Mouse (Mus musculus): ENCODE measurements around the gene Dpm2. TPM values are rescaled to one million over a fixed set of nuclear protein-coding genes. Genes with fewer than 3 reads are reported as not detected.

Dpm2 gene
- total and polyA plus RNA-seq, 2 experiments from 2014 or later, result 64.1 to 146 TPM

DNA sequence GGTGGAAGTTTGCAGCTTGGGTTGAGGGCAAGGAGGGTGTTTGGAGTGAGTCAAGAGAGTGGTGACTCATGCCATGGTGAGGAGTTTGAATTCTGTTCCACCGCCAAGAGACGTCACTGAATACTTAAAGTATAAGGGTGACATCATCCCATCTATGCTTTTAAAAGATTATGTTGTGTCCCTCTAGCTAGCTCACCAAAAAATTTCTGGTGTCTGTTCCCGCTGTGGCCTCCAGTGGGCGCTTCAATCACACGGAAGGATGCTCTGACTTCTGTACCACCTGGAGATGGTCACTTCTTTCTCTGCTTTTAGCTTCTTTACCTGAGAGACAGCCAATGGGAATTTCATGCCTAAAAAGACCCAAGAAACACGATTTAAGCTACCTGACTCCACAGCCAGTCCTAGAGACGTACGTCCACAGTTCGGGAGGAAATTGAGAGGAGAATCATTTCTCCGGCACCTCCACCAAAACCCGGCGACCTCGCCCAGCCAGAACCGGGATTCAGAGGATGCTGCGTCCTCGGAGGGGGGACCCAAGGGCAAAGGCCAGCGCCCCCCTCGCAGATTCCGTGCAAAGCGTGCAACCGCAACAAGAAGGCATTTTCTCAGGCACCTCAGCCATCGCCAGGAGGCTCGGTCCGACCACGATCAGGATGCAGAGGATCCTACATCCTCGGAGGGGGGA is 4.4 kb downstream of the Dpm2 start:
- H3K36me3 ChIP-seq (ENCODE audit: insufficient read depth, low read length), result no peaks in the 10 kb centered on the region
- DNase-seq (ENCODE audit: low spot score), result peak; percentile 80
- ATAC-seq, result peak; percentile 8; the same call in 1 of the 2 replicates
- no peaks in the 10 kb centered on the region for H3K9me3 ChIP-seq (ENCODE audit: low read length)
- peak overlapping the region; percentile 65 for H3K9ac ChIP-seq (replicated peaks; ENCODE audit: low read length)
- H3K4me3 ChIP-seq (ENCODE audit: low read length), result peak overlapping the region; percentile 48
- WGBS, result under 1% methylated on average over 26 of the region's 26 CpGs
- H3K27ac ChIP-seq, result peak overlapping the region; percentile 73
- TF ChIP-seq CTCF (IDR thresholded peaks at IDR 0.05; ENCODE audit: low read depth), result peak; percentile 80
- H3K4me2 ChIP-seq (ENCODE audit: low read depth, low read length), result peak overlapping the region; percentile 90
- H3K4me1 ChIP-seq (ENCODE audit: insufficient read depth, low read length), result peaks cover 15% of the 10 kb centered on the region
- H3K27me3 ChIP-seq (ENCODE audit: insufficient read depth, low read length), result no peaks in the 10 kb centered on the region

DNA sequence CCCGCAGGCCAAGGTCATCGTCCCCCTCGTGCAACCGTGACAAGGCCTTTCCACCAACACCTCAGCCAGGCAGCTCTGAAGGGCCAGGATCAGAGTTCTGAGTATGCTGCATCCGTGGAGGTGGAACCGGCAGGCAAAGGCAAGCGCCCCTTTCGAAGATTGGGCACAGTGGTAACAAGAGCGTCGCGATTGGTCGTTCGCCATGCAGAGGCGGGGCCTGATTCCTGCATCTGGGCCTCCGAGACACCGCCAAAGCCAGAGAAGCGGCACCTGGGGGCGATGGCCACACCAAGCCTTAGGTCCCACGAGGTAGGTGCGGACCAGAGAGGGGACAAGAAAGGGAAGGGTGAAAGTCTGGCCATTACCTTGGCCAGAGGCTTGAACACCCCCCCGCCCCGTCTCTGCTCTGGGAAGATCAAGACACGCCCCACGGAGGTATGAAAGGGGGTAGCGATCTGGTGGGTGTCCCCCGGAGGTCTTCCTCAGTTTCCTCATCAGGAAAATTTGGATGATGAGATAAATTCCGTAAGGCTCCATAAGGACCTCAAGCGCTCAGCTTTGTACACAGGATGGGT is 5.0 kb downstream of the Dpm2 start, which contains the start of gene 9430097D07Rik:
Gene 9430097D07Rik (minus strand): TSS at position 99 of the 575 bp plus-strand sequence.
- Histone ChIP-seq H3K36me3 (ENCODE audit: insufficient read depth, low read length) (no peaks in the 10 kb centered on the region), H3K27me3 (ENCODE audit: insufficient read depth, low read length) (no peaks in the 10 kb centered on the region), H3K4me1 (ENCODE audit: insufficient read depth, low read length) (peaks cover 15% of the 10 kb centered on the region), H3K9me3 (ENCODE audit: low read length) (no peaks in the 10 kb centered on the region), H3K27ac (peak within 1 kb of the TSS; percentile 73), H3K4me2 (ENCODE audit: low read depth, low read length) (peak within 1 kb of the TSS; percentile 90), H3K4me3 (ENCODE audit: low read length) (peak within 1 kb of the TSS; percentile 48), H3K9ac (replicated peaks; ENCODE audit: low read length) (peak within 1 kb of the TSS; percentile 65)
- no peak for TF ChIP-seq CTCF (IDR thresholded peaks at IDR 0.05; ENCODE audit: low read depth)
- WGBS, result 6% methylated on average over 28 of the region's 28 CpGs
- ATAC-seq (peak; percentile 75), DNase-seq (ENCODE audit: low spot score) (peak; percentile 87)

DNA sequence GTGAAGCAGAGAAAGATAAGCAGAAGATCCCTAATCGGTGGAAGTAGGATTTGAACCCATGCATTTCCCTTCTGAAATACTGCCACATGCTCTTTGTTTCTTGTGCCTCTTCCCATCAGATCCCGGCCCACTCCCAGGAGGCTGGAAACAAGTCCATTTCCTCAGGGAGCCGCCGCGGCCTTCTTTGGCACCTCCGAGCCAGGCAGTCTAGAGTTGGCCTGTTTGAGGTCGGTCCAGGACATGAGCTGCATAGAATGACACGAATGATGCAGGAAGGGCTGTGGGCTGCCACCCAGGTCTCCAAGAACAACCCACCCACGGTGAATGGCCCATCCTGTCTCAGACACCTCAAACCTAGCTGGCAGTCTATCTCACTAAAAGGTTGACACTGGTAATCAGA is 5.9 kb downstream of the Dpm2 start:
- WGBS, result 88% methylated on average over 9 of the region's 9 CpGs
- Histone ChIP-seq H3K27ac (no peak overlapping the region), H3K9me3 (ENCODE audit: low read length) (no peaks in the 10 kb centered on the region), H3K4me1 (ENCODE audit: insufficient read depth, low read length) (peaks cover 12% of the 10 kb centered on the region), H3K27me3 (ENCODE audit: insufficient read depth, low read length) (no peaks in the 10 kb centered on the region), H3K4me2 (ENCODE audit: low read depth, low read length) (peak overlapping the region; percentile 90; the same call in 1 of the 2 replicates), H3K4me3 (ENCODE audit: low read length) (no peak overlapping the region), H3K9ac (replicated peaks; ENCODE audit: low read length) (peak overlapping the region; percentile 65; the same call in 1 of the 2 replicates), H3K36me3 (ENCODE audit: insufficient read depth, low read length) (no peaks in the 10 kb centered on the region)
- ATAC-seq, result no peak
- DNase-seq (ENCODE audit: low spot score), result no peak
- TF ChIP-seq CTCF (IDR thresholded peaks at IDR 0.05; ENCODE audit: low read depth), result no peak

DNA sequence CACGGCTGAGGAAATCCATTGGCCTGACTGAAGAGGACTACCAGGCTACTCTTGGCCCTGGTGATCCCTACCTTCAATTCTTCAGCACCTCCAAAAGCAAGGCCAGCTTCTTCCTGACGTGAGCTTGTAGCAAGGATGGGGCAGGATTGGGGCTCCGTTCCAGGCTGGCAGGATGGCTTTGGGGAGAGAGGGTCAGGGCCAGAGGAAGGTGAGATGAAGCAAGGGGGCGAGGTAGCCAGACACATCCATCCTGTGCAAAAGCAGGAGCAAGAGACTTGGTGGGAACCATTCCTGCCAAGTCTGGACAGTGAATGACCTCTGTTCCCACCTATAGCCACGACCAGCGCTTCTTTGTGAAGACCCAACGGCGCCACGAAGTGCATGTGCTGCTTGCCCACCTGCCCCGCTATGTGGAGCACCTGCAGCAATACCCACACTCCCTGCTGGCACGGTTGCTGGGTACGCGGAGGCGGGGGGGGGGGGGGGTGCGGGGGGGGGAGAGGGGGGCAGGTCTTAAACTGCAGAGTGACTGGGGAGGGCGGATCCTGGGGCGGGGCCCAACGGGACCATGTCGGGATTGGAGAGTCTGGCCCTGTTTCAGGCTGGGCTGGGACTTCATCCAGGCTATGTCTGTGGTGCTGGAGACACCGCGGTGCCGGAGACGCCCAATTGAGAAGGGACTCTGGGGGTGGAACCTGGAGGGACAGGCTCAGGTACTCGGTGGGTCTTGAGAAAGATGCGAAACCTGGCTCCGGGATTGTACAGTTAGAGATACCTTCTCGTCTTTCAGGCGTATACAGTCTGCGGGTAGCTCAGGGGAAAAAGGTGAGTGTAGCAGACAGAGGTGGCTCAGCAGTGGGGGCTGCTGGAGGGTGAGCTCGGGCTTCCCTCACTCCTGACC is 7.7 kb downstream of the Dpm2 start:
- no peaks in the 10 kb centered on the region for H3K36me3 ChIP-seq (ENCODE audit: insufficient read depth, low read length)
- H3K27me3 ChIP-seq (ENCODE audit: insufficient read depth, low read length), result no peaks in the 10 kb centered on the region
- no peak overlapping the region for H3K9ac ChIP-seq (replicated peaks; ENCODE audit: low read length)
- ATAC-seq, result no peak
- no peaks in the 10 kb centered on the region for H3K9me3 ChIP-seq (ENCODE audit: low read length)
- WGBS, result 41% methylated on average over 25 of the region's 30 CpGs
- H3K27ac ChIP-seq, result no peak overlapping the region
- DNase-seq (ENCODE audit: low spot score), result no peak
- peaks cover 9% of the 10 kb centered on the region; the same call in 1 of the 2 replicates for H3K4me1 ChIP-seq (ENCODE audit: insufficient read depth, low read length)
- H3K4me3 ChIP-seq (ENCODE audit: low read length), result no peak overlapping the region
- no peak overlapping the region for H3K4me2 ChIP-seq (ENCODE audit: low read depth, low read length)
- no peak for TF ChIP-seq CTCF (IDR thresholded peaks at IDR 0.05; ENCODE audit: low read depth)

DNA sequence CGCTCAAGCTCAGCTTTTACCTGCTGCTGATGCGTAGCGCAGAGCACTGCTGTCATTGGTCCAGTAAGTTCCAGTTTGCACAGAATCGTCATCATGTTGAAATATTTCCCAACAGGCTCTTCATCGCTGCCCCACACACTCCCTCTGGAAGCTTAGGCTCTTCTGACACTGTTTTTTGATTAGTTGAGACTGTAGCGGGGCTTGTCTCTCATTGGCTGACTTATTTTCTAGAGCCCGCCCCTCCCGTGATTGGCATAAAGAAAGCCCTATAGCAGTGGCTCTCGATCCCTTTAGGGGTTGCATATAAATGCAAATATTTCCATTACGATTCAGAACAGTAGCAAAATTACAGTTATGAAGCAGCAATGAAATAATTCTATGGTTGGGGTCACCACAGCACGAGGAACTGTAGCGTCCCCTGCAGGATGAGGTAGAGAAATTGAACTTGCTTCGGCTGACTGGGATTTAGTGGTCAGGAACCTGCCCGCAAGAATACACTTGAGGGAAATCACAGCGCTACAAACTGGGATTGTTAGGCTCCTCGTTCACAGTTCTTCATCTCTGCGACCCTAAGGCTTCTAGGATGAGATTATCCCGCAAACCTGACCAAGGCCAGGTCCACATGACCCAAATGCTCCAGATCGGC is 10.9 kb downstream of the Dpm2 start:
- Histone ChIP-seq H3K9ac (replicated peaks; ENCODE audit: low read length) (no peak overlapping the region), H3K4me3 (ENCODE audit: low read length) (peak overlapping the region; percentile 21), H3K27me3 (ENCODE audit: insufficient read depth, low read length) (no peaks in the 10 kb centered on the region), H3K36me3 (ENCODE audit: insufficient read depth, low read length) (no peaks in the 10 kb centered on the region), H3K9me3 (ENCODE audit: low read length) (no peaks in the 10 kb centered on the region), H3K4me2 (ENCODE audit: low read depth, low read length) (peak overlapping the region; percentile 44), H3K4me1 (ENCODE audit: insufficient read depth, low read length) (peaks cover 8% of the 10 kb centered on the region; the same call in 1 of the 2 replicates), H3K27ac (no peak overlapping the region)
- TF ChIP-seq CTCF (IDR thresholded peaks at IDR 0.05; ENCODE audit: low read depth), result peak; percentile 40
- ATAC-seq (peak; percentile 61; the same call in 1 of the 2 replicates), DNase-seq (ENCODE audit: low spot score) (peak; percentile 78)
- WGBS, result 32% methylated on average over 19 of the region's 19 CpGs
